Mouse (Mus musculus) adrenal gland, adult 2 months (tissue): Measurements from ENCODE around the gene Samm50. TPM values are rescaled to one million over a fixed set of nuclear protein-coding genes. Genes with fewer than 3 reads are reported as not detected.

Experiments used
- DNase-seq: peaks from one replicate; pipeline ENCODE4 v3.0.0; 2021
- polyA plus RNA-seq: library from polyadenylated mRNA; depleted of rRNA; stranded (reverse); fragments of >200 nt; gene quantifications from 2 replicates; pipeline ENCODE4 v1.2.3, GENCODE M21; 2012
- total RNA-seq, 2 experiments: library from RNA; stranded (reverse); gene quantifications; 2 replicates each; pipeline ENCODE4 v1.2.3; 2021

Samm50 gene
- total and polyA plus RNA-seq, 3 experiments, result 15.8 to 159 (median 115) TPM

DNA sequence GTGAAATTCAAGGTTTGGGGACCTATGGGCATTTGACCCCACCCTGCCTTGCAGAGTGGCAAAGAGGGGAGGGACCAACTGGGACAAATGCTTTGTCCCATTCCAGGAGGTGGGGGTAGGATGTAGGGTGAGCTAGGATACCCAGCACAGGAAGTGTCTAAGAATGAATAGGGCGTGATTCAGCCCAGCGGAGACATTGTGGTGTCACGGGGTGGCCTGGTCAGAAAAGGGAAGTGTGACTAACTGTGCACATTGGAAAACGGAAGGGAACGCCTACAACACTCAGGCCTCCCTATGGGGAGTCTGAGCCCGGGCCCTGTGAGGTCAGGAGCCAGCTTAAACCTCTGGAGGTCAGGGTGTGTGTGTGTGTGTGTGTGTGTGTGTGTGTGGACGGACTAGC, 43.6 kb downstream of the Samm50 start:
- DNase-seq, result peak; percentile 77

DNA sequence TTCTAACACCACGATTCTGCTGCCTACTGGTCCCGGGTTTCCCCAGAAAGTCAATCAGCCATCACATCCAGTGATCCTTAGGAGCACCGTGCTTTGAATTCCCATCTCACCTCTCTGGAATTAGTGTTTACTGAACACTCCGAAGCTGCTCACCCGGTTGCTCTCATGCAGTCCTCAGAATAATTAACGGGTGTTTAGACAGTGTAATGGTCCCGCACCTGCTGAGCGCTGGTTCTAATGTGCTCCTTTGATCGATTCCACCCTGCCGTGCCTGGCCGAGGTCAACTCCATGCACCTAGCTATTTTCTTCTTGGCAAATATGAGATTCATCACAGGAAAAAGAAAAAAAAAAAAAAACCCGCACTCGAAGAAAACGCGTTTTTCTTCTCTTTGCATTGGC, 46.5 kb downstream of the Samm50 start:
- DNase-seq, result no peak

DNA sequence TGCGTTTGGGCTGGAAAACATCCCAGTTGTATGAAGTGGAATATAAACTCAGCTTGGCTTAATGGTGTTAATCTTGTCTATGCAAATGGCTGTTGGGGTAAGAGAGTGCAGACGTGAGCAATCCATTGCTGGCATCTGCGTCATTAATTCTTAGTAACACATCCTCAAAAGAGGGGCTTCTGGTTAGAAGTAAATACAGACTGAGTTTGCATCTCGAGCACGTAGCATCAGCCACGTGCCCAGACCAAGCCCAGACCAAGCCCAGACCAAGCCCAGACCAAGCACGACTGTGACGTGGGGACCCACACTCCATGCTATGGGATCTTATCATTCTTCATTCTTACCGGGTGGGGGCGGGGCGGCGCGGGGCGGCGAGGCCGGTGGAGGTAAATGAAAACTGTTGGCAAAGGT, 47.0 kb downstream of the Samm50 start:
- DNase-seq, result no peak

DNA sequence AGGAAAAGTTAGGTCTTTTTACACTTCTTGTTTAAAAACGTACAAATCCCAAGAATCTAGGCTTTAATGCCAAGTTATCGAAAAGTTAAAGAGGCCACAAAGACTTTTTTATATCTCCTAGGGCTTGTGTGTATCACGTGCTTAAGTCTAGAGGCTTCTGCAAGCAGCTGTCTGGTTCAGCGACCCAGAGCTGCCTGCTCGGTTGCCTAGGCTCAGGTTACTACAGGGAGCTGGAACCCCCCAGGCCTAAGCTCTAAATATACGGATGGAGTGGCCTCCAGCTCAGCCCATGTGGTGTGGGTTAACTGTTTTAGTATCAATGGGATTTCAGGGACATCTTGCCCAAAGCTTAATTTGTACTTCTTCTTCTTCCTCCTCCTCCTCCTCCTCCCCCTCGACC, 49.5 kb downstream of the Samm50 start:
- DNase-seq, result no peak

DNA sequence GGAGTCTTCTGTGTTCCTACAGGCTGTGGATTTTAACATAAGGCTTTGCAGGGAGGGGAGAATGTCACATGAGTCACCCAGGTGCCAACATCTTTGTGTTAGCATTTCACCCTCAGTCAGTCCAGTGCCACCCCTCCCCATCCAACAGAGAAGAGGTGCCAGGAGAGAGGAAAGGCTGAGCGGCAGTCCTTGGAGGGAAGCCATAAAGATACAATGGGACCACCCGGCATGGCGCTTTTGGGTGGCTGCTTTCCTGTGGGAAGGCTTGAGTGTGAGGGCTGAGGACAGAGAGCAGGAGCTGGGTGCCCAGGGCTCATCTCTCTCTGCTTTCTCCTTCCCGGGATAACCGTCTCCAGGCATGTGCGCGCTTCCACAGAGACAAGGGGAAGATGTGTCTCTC, 53.1 kb downstream of the Samm50 start:
- DNase-seq, result no peak

DNA sequence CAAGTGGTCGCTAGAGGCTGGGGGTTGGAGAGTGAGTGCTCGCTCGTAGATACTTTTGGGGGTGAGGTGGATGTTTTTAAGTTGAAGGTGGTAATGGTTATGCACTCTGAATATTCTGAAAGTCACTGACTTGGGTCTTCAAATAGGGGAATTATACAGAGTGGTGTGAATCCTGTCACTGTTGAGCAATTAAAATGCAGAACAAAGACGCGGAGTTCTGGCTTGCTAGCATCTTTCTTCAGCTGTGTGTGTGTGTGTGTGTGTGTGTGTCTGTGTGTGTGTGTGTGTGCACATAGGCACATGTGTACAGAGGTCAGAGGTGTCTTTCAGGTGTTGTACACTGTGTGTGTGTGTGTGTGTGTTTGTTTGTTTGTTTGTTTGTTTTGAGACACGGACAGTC, 54.2 kb downstream of the Samm50 start:
- DNase-seq, result no peak

DNA sequence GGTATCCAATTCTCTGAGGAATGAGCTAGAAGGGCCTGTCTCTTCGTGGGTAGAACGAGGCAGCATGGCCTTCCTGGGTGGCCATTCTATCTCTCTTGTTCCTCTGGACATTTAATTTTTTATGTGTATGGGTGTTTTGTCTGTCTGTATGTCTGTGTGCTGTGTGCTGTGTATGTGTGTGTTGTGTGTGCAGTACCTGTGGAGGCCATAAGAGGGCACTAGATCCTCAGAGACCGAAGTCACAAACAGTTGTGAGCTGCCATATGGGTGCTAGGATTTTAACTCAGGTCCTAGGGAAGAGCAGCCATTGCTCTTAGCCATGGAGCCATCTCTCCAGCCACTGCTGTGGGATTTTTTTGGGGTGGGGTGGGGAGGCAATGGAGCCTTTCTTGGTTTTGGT, 55.3 kb downstream of the Samm50 start:
- no peak for DNase-seq

DNA sequence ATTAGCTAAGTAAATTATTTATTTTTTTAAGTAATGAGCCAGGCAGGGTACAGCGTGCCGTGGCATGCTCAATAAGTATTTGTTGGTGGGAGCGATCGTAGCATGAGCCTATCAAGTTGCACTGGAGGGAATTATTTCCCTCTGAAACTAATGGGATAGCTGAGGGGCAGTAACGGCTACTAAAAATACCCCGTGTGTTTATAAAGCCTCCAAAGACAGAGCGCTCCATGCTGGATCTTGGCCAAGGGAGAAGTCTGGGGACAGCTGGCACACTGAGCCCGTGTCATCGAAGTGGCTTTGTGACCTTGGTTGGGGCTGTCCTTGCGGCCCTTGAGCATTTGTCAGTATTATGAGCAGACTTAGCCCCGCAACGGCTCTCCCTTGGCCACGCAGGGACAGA, 59.2 kb downstream of the Samm50 start:
- peak; percentile 87 for DNase-seq

DNA sequence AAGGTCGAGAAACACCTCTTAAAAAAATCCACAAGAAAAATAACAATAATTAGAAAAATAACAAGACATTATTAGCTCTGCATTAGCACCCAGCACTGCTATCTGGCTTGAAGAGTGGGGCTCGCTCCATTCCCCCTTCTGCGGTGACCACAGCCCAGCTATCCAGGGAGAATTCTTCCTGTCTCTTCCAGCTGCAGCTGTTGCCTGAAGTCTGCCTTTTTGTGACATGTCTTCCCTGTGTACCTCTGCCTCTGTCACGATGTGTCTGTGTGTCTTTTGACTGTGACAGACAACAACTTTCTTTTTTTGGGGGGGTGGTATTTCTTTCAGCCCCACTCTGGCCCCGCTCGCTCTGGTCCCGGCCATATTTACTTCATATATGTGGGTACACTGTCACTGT, 60.6 kb downstream of the Samm50 start:
- no peak for DNase-seq

DNA sequence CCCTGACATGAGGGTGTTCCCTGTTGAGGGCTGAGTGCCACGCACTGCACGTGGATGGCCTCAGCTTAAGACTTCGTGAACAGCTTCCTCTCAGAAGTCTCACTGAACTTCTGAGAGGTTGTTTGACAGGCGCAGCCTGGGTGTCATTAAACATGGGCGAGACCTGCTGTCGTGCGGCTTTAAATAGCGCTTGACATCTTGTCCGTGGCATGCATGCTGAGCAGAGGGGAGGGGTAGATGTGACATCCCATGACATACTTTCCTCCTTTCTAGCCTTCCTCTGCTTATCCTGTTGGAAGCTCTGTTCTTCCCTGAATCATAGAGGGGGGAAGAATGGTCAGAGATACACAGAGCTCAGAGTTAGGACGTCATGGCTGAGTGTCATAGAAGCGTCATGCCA, 61.7 kb downstream of the Samm50 start:
- no peak for DNase-seq

DNA sequence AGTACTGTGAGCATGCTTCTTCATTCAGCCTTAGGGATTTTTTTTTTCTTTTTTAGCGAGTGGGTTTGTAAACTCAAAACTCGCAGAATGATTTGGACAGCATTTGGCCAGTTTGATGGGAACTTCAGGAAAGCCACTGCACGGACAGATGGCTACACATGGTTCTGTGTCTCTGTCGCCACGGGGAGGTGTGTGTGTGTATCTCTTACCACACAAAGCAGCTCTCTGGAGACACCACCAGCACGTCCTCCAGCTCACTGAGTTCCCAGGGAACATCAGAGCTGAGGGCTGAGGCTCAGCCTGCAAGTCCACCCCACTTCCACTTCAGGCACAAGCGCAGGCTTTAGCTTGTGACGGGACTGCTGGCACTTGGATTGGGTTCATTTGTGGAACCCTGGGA, 62.3 kb downstream of the Samm50 start:
- no peak for DNase-seq

DNA sequence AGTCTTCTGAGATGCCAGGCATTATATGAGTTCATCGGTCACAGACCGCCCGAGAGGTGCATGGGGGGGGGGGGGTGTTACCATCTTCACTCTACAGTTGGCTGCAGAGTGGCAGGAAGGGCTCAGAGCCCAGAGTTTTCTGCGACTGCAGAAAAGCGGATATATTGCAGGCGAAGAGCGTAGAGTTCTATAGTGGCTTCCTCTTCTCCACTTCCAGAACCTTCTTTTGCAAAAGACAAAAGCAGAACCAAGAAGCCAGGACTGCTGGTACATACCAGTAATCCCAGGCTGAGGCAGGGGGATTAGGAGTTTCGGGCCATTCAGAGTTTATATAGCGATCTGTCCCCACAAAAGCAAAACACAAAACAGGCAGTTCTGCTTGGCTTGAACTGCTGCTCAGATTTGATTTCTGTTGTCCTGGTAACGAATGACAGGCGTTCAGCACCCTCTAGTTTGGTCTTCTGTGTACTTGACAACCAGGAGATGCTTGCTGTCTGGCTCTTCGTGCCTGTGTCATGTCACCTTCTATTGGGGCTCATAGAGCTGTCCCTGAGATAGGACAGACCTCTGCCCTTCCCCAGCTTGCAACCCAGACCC, 64.3 kb downstream of the Samm50 start:
- no peak for DNase-seq

DNA sequence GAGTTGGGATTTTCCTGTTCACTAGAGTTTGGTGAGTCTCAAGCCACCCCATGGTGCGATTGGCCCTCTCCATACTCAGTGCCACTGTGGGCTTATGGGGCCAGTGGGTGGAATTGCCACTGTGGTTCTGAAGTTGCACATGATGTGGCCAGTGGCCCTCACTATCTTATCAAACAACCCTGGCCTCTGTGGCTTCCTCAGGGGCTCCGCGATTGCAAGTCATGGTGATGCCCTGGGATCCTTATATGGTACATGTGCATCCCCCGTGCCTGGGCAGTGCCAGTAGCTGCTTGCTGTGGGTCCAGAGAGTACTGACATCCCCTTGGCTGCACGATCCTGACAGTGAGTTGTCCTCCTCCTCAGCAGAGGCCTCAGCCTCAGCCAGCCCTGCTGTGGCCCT, 64.8 kb downstream of the Samm50 start:
- no peak for DNase-seq

DNA sequence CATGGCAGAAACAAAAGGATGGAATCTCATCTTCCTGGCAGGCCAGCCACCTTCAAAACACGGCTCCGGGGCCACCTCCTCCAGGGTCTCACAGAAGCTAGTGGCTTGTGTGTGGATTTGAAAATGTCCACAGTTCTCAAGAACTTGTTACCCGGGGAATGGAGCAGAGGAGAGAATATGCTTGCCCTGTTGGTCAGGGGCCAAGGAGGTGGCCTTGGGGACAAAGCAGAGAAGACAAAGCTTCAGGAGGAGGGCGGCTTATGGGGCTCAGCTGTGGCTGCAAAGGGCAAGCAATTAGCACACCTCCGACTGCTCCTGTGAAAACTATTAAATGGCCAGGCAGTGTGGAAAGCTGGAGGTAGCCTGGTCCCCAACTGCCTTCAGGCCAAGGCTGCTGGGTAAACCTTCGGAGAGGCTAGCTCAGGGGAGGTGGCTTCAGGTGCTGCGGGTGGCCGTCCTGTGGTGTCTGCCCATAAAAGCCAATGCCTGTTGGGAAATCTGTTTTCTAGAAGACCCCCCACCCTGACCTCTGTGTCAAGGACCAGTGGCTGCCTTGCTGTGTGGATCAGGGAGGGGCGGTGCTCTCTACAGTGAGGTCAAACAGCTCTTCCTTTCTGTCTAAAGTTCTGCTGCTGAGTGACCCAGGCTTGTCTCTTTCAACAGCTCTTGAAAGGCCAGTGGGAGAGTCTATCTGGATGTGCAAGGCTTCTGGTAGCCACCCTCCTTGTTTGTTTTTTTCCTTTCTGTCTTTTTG, 66.7 kb downstream of the Samm50 start:
- peak; percentile 57 for DNase-seq

DNA sequence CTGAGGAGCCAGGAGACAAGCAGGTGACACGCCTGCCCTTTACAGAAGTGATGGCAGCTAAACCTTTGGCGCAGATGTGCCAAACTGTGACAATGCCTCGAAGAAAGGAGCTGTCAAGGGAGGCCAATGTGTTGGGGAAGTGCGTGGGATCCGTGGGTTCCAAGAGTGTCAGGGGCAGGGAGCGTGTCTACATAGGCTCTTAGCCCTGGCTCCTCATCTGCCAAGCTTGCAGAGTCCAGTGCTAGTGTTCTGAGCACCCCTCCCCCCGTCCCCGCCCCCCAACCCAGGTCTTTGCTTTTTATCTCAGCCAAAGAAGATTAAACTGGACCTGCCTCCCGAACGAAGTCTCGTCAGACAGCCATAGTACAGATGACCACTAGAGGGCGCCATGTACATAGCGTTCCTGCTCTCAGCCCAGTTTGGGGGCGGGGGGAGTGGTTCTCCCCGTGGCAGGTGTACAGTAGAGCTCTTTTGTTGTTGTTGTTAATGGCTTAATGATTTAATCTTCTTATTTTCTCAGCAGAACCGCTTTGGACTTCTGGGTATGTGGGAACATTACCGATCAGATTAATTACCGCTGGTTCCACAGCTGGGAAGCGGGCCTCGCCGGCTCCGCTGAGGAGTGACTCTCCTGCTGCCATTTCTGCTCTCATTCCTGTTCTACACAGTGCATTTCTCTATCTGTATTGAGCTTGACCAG, 68.2 kb downstream of the Samm50 start:
- peak; percentile 70 for DNase-seq

DNA sequence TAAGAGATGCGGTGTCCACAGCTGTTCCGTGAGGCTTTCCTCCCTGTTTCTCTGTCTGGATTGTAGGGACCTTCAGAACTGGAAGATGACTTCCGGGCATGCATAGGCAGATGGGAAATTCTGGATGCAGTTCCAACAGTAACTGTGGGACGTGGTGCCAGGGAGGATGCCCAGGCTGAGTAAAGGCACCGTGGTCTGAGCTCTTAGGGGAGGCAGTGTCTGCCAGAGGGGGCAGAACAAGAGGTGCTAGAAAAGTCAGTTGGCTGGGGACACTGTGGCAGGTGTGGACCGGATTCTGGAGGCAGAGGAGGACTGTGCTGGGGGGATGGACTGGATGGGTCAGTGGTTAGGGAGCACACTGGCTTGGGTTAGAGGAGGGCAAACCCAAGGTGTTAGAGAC, 70.6 kb downstream of the Samm50 start:
- DNase-seq, result no peak

DNA sequence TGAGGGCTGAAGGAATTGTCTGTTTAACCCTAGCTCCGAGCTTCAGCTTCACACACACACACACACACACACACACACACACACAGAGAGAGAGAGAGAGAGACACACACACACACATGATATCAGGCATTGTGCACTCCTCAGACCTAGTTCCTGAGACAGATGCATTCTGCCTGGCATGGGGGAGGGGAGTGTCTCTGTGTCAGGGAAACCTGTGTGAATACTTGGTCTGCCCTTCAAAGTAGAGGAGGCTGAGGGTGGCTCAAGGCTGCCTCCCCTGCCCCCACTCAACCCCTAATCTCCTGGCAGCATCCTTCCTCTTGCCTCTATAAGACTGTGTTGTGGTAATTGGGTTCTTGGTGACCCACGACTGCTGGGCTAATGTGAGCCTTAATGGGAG, 71.5 kb downstream of the Samm50 start:
- DNase-seq, result no peak

DNA sequence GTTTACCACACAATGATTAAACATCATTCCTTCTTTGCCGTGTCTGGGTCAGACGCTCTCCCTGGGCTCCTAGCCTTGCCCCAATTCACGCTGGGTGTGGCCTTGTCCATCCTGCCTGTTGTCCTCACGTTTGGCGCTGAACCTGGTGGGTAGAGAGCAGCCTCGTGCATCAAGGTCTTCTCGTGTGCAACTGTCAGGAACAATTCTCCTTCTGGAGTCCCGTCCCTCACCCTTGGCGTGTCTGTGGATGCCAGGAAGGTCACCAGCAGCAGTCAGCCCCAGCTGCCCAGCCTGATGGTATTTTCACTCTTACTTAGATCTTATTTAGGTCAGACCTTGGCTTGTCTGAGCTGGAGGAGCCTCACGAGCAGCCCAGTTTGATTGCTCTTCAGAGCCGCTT, 73.1 kb downstream of the Samm50 start:
- DNase-seq, result peak; percentile 75

DNA sequence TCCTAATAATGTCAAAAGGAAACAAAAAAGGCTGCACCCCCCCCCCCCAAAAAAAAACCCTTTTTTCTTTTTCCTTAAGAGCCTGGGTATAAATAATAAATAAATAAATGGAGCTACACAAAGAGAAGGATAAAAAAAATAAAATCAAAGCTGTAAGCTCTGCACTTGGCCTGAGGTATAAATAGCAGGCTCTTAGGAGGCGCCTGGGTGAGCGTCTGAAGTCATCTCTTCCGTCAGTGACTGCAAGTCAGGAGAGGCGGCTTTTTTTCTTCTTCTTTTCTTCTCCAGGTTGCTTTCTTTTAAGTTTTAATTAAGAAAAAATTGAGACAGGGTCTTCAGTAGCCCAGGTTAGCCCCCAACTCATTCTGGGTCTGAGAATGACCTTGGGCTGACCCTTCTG, 74.2 kb downstream of the Samm50 start:
- no peak for DNase-seq
